Mouse (Mus musculus): ENCODE measurements at regions not wholly inside any gene's neighbourhood (a gene's known extent, or its start where the extent isn't known, plus 50 kb on each side); places are given as distances from the start of the nearest gene placed in this dataset.

DNA sequence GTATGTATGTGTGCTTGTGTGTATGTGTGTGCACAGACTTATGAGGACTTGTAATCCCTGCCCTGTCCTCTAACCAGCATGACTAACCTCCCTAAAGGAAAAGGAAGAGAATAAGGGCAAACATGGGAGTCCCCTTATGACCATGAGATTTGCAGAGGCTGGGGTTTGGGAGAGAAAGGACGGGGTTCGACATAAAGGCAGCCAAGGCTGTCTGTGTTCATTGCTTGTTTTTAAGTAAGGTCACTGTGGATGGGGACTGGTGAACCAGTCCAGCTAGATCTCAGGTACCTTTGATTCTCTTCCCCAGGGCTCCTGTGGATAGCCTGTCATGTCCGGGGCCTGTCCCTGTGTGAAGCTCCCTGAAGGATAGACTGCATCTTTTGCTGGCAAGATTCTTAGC is 55.6 kb downstream of the Irf2bp2 start:
- ATAC-seq (replicated peaks; ENCODE audit: low FRiP score) (no peak), DNase-seq (ENCODE audit: low spot score) (no peak)
- Histone ChIP-seq H3K9ac (ENCODE audit: low read depth, low read length) (no peak overlapping the region), H3K36me3 (ENCODE audit: control insufficient read depth, insufficient read depth, low read length) (no peaks in the 10 kb centered on the region), H3K4me2 (no peak overlapping the region), H3K4me3 (ENCODE audit: low read depth, low read length) (no peak overlapping the region), H3K27me3 (replicated peaks; ENCODE audit: control insufficient read depth, insufficient read depth, low read length) (no peaks in the 10 kb centered on the region), H3K9me3 (ENCODE audit: control insufficient read depth, low read length) (no peaks in the 10 kb centered on the region), H3K4me1 (replicated peaks; ENCODE audit: control insufficient read depth, insufficient read depth, low read length) (peaks cover 23% of the 10 kb centered on the region), H3K27ac (ENCODE audit: low read depth, low read length) (no peak overlapping the region)
- WGBS, result 76% methylated on average over 3 of the region's 3 CpGs

DNA sequence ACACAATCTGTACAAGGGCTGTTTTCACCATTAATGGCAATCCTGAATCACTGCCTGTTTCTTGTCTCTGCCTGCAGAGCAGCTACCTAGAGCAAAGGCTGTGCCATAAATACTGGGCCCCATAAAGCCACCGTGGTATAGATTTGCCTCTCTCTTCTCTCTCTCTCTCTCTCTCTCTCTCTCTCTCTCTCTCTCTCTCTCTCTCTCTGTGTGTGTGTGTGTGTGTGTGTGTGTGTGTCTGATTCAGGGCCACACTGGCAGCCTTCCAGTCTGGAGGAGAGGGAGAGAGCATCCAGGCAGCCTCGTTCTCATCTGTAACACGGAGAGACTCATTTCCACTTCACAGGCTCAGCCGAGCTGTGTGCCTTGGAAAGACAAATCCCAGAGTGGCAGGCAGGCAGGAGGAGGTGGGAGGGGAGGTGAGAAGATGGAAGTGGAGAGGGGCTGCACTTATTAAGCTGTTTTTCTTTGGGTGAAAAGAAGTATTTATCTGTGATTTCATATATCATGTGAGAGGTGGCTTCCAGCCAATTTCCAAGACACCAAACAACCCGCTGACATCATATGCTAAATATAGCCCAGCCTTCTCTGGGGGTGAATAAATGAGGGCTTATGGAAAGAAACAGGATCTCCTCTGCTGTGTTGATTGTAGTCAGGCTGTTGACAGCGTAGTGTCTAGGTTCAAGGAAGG is 56.7 kb downstream of the Irf2bp2 start:
- Histone ChIP-seq H3K9me3 (ENCODE audit: control insufficient read depth, low read length) (no peaks in the 10 kb centered on the region), H3K27ac (ENCODE audit: low read depth, low read length) (peak overlapping the region; percentile 5; the same call in 1 of the 2 replicates), H3K27me3 (replicated peaks; ENCODE audit: control insufficient read depth, insufficient read depth, low read length) (no peaks in the 10 kb centered on the region), H3K4me3 (ENCODE audit: low read depth, low read length) (no peak overlapping the region), H3K4me2 (no peak overlapping the region), H3K9ac (ENCODE audit: low read depth, low read length) (no peak overlapping the region), H3K4me1 (replicated peaks; ENCODE audit: control insufficient read depth, insufficient read depth, low read length) (peaks cover 23% of the 10 kb centered on the region), H3K36me3 (ENCODE audit: control insufficient read depth, insufficient read depth, low read length) (no peaks in the 10 kb centered on the region)
- no peak for ATAC-seq (replicated peaks; ENCODE audit: low FRiP score)
- 30% methylated on average over 6 of the region's 6 CpGs for WGBS
- DNase-seq (ENCODE audit: low spot score), result no peak

DNA sequence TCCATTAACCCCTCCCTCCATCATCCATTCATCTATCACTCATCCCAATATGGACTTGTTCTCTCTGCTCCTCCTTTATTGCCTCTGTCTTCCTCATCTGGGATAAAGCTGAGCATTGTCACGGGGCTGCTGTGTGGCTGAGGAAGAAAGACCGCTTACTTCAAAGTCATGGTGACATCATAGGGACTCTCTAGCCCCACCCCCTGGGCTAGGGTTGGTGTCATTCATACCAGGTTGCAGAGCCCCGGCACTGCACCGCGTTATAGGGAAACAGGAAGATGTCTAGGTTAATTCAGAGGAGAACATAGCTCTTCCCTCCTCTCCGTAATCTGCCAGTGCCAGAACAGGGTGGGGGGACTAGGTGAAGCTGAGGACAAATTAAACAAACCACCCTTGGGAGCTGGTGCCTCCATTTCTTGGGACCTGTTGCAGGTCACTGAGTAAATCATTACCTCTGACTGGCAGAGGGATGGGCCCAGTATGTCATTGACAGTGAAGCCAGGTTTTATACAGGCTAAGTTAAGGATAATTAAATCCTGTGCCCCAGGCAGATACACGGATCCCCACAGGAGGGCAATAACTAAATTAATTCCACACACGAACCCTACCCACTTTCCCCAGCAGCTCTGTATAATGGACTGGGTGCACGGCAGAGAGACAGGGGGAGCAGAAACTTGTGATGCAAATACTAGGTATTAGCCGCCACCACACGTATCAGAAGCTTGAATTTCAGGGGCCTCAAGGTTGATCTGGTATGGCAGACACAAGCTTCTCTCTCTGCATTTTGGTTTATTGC is 57.5 kb downstream of the Irf2bp2 start:
- no peaks in the 10 kb centered on the region for H3K27me3 ChIP-seq (replicated peaks; ENCODE audit: control insufficient read depth, insufficient read depth, low read length)
- H3K4me2 ChIP-seq, result peak overlapping the region; percentile 28
- 0 out of 2 replicates have a peak overlapping the region, but pooled peaks have one; percentile 5 for H3K27ac ChIP-seq (ENCODE audit: low read depth, low read length)
- H3K4me1 ChIP-seq (replicated peaks; ENCODE audit: control insufficient read depth, insufficient read depth, low read length), result peaks cover 23% of the 10 kb centered on the region
- WGBS, result 37% methylated on average over 11 of the region's 11 CpGs
- H3K4me3 ChIP-seq (ENCODE audit: low read depth, low read length), result no peak overlapping the region
- DNase-seq (ENCODE audit: low spot score), result no peak
- H3K9me3 ChIP-seq (ENCODE audit: control insufficient read depth, low read length), result no peaks in the 10 kb centered on the region
- H3K36me3 ChIP-seq (ENCODE audit: control insufficient read depth, insufficient read depth, low read length), result no peaks in the 10 kb centered on the region
- H3K9ac ChIP-seq (ENCODE audit: low read depth, low read length), result no peak overlapping the region
- no peak for ATAC-seq (replicated peaks; ENCODE audit: low FRiP score)

DNA sequence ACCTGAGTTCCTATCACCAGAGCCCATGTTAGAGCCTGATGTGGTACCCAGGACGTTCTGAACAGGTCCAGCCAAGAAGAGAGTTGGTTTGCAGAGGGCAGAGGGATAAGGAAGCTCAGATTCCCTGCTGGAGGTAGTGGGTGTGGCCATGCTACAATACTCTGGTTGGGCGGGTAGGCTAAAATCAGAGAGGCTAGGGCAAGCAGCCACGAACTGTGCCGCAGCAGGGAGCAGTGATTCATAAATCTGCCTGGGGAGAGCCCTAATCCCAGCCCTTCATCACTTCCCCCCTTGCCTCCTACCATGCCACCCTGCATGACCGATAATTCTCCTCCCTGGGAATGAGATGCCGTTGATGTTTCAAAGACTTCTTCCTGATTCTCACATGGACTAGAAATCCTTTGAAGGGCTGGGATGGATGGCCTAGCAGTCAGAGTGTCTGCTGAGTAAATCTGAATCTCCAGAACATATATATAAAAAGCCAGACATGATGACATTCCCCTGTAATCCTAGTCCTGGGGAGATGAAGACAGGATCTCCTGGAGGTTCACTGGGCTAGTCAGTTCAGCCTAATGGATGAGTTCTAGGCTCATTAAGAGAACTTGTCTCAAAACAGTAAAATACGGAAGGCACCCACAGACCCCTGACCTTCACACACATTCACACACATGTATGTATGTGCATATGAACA is 57.6 kb upstream of the Tarbp1 start:
- DNase-seq (ENCODE audit: low spot score) (no peak), ATAC-seq (replicated peaks; ENCODE audit: low FRiP score) (no peak)
- Histone ChIP-seq H3K4me2 (no peak overlapping the region), H3K27ac (ENCODE audit: low read depth, low read length) (no peak overlapping the region), H3K27me3 (replicated peaks; ENCODE audit: control insufficient read depth, insufficient read depth, low read length) (no peaks in the 10 kb centered on the region), H3K4me1 (replicated peaks; ENCODE audit: control insufficient read depth, insufficient read depth, low read length) (peaks cover 4% of the 10 kb centered on the region; the same call in 1 of the 2 replicates), H3K9ac (ENCODE audit: low read depth, low read length) (no peak overlapping the region), H3K9me3 (ENCODE audit: control insufficient read depth, low read length) (no peaks in the 10 kb centered on the region), H3K4me3 (ENCODE audit: low read depth, low read length) (no peak overlapping the region), H3K36me3 (ENCODE audit: control insufficient read depth, insufficient read depth, low read length) (no peaks in the 10 kb centered on the region)
- 38% methylated on average over 7 of the region's 7 CpGs for WGBS

DNA sequence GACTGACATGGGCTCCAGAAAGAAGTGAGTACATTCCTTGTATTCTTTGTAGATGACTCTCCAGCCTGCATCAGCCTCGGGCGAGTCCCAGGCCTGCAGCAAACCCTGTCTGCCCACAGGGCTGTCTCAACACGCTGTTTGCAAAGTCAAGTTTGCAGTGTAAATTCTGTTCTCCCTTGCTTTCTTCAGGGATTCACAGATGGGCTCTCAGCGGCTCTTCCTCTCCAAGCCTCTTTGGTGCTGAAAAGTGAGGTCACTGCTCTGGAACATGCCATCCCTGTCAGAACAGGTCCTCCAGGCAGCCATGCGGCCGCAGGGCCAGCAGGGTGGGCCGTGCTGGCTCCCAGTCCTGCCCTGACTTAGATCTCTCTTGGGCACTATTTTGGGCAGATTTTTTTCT is 56.6 kb upstream of the Tarbp1 start:
- no peaks in the 10 kb centered on the region for H3K4me1 ChIP-seq (replicated peaks; ENCODE audit: control insufficient read depth, insufficient read depth, low read length)
- WGBS, result 75% methylated on average over 7 of the region's 7 CpGs
- H3K9me3 ChIP-seq (ENCODE audit: control insufficient read depth, low read length), result no peaks in the 10 kb centered on the region
- H3K27ac ChIP-seq (ENCODE audit: low read depth, low read length), result no peak overlapping the region
- no peak overlapping the region for H3K4me3 ChIP-seq (ENCODE audit: low read depth, low read length)
- no peak overlapping the region for H3K4me2 ChIP-seq
- DNase-seq (ENCODE audit: low spot score) (no peak), ATAC-seq (replicated peaks; ENCODE audit: low FRiP score) (no peak)
- no peaks in the 10 kb centered on the region for H3K27me3 ChIP-seq (replicated peaks; ENCODE audit: control insufficient read depth, insufficient read depth, low read length)
- H3K36me3 ChIP-seq (ENCODE audit: control insufficient read depth, insufficient read depth, low read length), result no peaks in the 10 kb centered on the region
- no peak overlapping the region for H3K9ac ChIP-seq (ENCODE audit: low read depth, low read length)

DNA sequence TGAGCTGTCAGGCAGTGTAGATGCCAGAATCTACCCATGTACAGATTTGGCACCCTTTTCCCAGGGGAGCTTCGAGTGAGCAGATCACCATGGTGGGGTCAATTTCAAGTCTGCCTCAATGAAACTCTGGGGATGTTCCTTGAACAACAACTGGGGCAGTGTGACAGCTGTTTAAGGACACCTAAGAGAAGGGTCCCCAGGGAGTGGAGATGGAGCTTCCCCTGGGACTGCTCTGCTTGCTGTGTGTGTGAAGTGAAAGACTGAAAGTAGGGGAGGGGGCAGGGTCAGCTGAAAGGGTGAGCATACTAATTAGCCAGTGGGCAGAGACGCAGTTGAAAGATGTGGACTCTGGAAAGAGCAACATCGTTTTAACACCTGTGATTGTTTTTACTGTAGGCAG is 54.5 kb upstream of the Tarbp1 start:
- Histone ChIP-seq H3K9me3 (ENCODE audit: control insufficient read depth, low read length) (no peaks in the 10 kb centered on the region), H3K36me3 (ENCODE audit: control insufficient read depth, insufficient read depth, low read length) (no peaks in the 10 kb centered on the region), H3K27ac (ENCODE audit: low read depth, low read length) (no peak overlapping the region), H3K9ac (ENCODE audit: low read depth, low read length) (no peak overlapping the region), H3K4me1 (replicated peaks; ENCODE audit: control insufficient read depth, insufficient read depth, low read length) (no peaks in the 10 kb centered on the region), H3K4me2 (no peak overlapping the region), H3K27me3 (replicated peaks; ENCODE audit: control insufficient read depth, insufficient read depth, low read length) (no peaks in the 10 kb centered on the region), H3K4me3 (ENCODE audit: low read depth, low read length) (no peak overlapping the region)
- 77% methylated on average over 3 of the region's 3 CpGs for WGBS
- DNase-seq (ENCODE audit: low spot score) (no peak), ATAC-seq (replicated peaks; ENCODE audit: low FRiP score) (no peak)

DNA sequence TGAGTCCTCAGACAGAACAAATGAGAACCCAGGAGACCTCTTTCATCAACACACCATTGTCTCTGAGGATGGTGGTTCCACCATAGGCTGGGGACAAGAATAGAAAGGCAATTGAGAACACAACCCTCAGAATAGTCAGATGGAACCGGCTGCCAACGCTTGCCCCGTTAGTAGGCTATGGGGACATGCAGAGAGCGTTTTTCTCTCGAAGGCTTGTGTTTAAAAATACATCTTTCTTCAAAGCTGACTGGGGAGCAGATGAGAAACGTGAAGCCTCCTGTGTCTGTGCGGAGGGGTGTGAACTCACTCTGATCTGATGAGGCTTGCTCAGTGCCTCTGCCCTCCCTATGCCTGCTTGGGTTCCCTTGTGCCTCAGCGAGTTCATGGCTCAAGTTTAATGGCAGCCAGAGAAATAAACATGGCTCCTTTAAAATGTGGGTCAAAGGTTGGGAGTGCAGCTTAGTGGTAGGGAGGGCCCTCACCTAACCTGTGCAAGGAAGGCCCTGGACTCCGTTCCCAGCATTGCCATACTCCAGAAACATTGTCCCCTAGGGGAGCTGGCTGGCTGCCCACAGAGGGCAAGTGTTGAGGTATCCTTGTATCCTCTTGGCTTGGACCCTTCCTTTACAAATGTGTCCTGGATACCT is 53.7 kb upstream of the Tarbp1 start:
- H3K4me3 ChIP-seq (ENCODE audit: low read depth, low read length), result no peak overlapping the region
- no peaks in the 10 kb centered on the region for H3K36me3 ChIP-seq (ENCODE audit: control insufficient read depth, insufficient read depth, low read length)
- ATAC-seq (replicated peaks; ENCODE audit: low FRiP score), result no peak
- no peaks in the 10 kb centered on the region for H3K4me1 ChIP-seq (replicated peaks; ENCODE audit: control insufficient read depth, insufficient read depth, low read length)
- H3K9ac ChIP-seq (ENCODE audit: low read depth, low read length), result no peak overlapping the region
- no peak for DNase-seq (ENCODE audit: low spot score)
- no peaks in the 10 kb centered on the region for H3K27me3 ChIP-seq (replicated peaks; ENCODE audit: control insufficient read depth, insufficient read depth, low read length)
- H3K9me3 ChIP-seq (ENCODE audit: control insufficient read depth, low read length), result no peaks in the 10 kb centered on the region
- H3K4me2 ChIP-seq, result no peak overlapping the region
- WGBS, result 80% methylated on average over 9 of the region's 9 CpGs
- H3K27ac ChIP-seq (ENCODE audit: low read depth, low read length), result no peak overlapping the region

DNA sequence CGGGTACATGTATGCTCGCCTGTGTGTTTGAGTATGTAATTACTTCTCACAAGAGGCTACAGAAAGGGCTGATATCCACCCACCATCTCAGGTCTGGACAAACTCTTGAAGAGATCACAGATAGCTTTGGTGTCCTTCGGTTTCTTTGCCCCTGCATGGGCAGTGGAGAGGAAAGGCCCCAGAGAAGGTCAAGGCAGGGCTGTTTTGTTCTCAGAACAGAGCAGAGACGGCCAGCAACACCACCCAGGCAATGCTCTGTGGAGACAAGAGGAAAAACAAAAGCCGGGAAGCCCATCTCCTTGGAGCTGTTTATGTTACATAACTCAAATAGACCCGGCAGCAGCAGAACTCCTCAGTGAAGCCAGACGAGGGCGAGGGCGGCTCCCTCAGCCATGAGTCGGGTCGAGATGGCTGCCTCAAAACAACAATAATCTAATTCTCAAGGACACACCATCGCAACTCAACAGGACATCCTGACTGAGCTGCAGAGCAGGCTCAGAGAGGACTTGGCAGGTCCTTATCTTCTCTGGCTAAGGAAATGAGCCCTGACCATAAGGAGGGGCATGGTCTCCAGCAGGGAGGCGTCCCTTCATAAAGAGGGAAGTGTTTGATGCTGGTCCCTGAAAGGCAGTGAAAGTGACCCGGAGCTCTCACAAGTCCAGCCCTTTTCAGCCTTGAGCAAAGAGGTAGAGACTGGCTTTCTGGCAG is 52.2 kb upstream of the Tarbp1 start:
- Histone ChIP-seq H3K4me2 (no peak overlapping the region), H3K36me3 (ENCODE audit: control insufficient read depth, insufficient read depth, low read length) (no peaks in the 10 kb centered on the region), H3K27me3 (replicated peaks; ENCODE audit: control insufficient read depth, insufficient read depth, low read length) (no peaks in the 10 kb centered on the region), H3K9me3 (ENCODE audit: control insufficient read depth, low read length) (no peaks in the 10 kb centered on the region), H3K27ac (ENCODE audit: low read depth, low read length) (peak overlapping the region; percentile 38; the same call in 1 of the 2 replicates), H3K4me1 (replicated peaks; ENCODE audit: control insufficient read depth, insufficient read depth, low read length) (no peaks in the 10 kb centered on the region), H3K9ac (ENCODE audit: low read depth, low read length) (no peak overlapping the region), H3K4me3 (ENCODE audit: low read depth, low read length) (no peak overlapping the region)
- peak; percentile 71 for ATAC-seq (replicated peaks; ENCODE audit: low FRiP score)
- no peak for DNase-seq (ENCODE audit: low spot score)
- 29% methylated on average over 14 of the region's 14 CpGs for WGBS
